Comparison of ENCODE assay signal across 8 mouse cellular contexts in genomic region chr12:110888606-110889005, GRCm38 (mm10). TPM values are rescaled to one million over a fixed set of nuclear protein-coding genes. Genes with fewer than 3 reads are reported as not detected.
A peak's percentile ranks its signal among the peaks of the same experiment; 100 is the strongest.
DNase-seq lines count a peak whose midpoint lies in the region.

No protein-coding gene starts in this region.

- peak; percentile 39 for DNase-seq in embryo, embryonic 10 days (ENCODE audit: low spot score)
- no peak for DNase-seq in embryo, embryonic 11 days
- DNase-seq in right cerebral cortex, adult 18-20 months = peak; percentile 45
- DNase-seq in right cerebral cortex, postnatal 25 days = no peak
- DNase-seq in hindbrain, embryonic 10.5 days (ENCODE audit: low spot score) = no peak
- peak; percentile 7 for DNase-seq in mesoderm, embryonic 11.5 days (ENCODE audit: low read depth, low spot score)
- DNase-seq in urinary bladder, adult 2 months (ENCODE audit: low spot score) = no peak
- no peak for DNase-seq in ovary, adult 18-20 months (ENCODE audit: low spot score)

- H3K4me3 ChIP-seq in hindbrain, embryonic 10.5 days = peak overlapping the region; percentile 95

- peaks cover 10% of the 10 kb centered on the region for H3K36me3 ChIP-seq in hindbrain, embryonic 10.5 days

- peaks cover 29% of the 10 kb centered on the region for H3K4me1 ChIP-seq in hindbrain, embryonic 10.5 days (replicated peaks)

- WGBS in hindbrain, embryonic 10.5 days = under 1% methylated on average over 25 of the region's 25 CpGs

- no peaks in the 10 kb centered on the region for H3K27me3 ChIP-seq in hindbrain, embryonic 10.5 days (ENCODE audit: insufficient read depth, poor library complexity, severe bottlenecking)

- H3K27ac ChIP-seq in hindbrain, embryonic 10.5 days = peak overlapping the region; percentile 95

- no peaks in the 10 kb centered on the region for H3K9me3 ChIP-seq in hindbrain, embryonic 10.5 days

RNA-seq across cellular contexts. Expression of gene Cinp, which starts 0.3 kb away (rescaled TPM):
- 82.0 and 92.8 TPM in 2 replicates for polyA plus RNA-seq in hindbrain, embryonic 10.5 days (2016; fragmentation: Nextera tagmentation; extraction: Ambion mirVana)
- 49.9 and 61.5 TPM in 2 replicates for polyA plus RNA-seq in urinary bladder, adult 2 months (2012; rRNA removed)

RNA-seq across cellular contexts. Expression of gene Tecpr2, which starts 0.5 kb away (rescaled TPM):
- 6.5 and 7.0 TPM in 2 replicates for polyA plus RNA-seq in hindbrain, embryonic 10.5 days (2016; fragmentation: Nextera tagmentation; extraction: Ambion mirVana)
- 5.3 and 5.4 TPM in 2 replicates for polyA plus RNA-seq in urinary bladder, adult 2 months (2012; rRNA removed)

RNA-seq across cellular contexts. Expression of gene Zfp839, which starts 38.6 kb away (rescaled TPM):
- 4.2 and 5.1 TPM in 2 replicates for polyA plus RNA-seq in hindbrain, embryonic 10.5 days (2016; fragmentation: Nextera tagmentation; extraction: Ambion mirVana)
- polyA plus RNA-seq in urinary bladder, adult 2 months (2012; rRNA removed) = 8.5 and 10.1 TPM in 2 replicates

RNA-seq across cellular contexts. Expression of gene Mok, which starts 47.9 kb away (rescaled TPM):
- 10.5 and 14.2 TPM in 2 replicates for polyA plus RNA-seq in hindbrain, embryonic 10.5 days (2016; fragmentation: Nextera tagmentation; extraction: Ambion mirVana)
- 1.1 and 1.2 TPM in 2 replicates for polyA plus RNA-seq in urinary bladder, adult 2 months (2012; rRNA removed)

Comparison
In these comparisons a context has a peak if more than half of its experiments do, and no peak if none do; other contexts are left out.
1. DNase-seq: peak in embryo, embryonic 10 days (single experiment), right cerebral cortex, adult 18-20 months (single experiment) and mesoderm, embryonic 11.5 days (single experiment); none in embryo, embryonic 11 days (single experiment), right cerebral cortex, postnatal 25 days (single experiment), hindbrain, embryonic 10.5 days (single experiment), urinary bladder, adult 2 months (single experiment) and ovary, adult 18-20 months (single experiment).